Mouse (Mus musculus) embryonic facial prominence, embryonic 13.5 days (tissue): ENCODE measurements around the gene Ccnd1. TPM values are rescaled to one million over a fixed set of nuclear protein-coding genes. Genes with fewer than 3 reads are reported as not detected.
"Not testable (repeated sequence)": the region's sequence is repeated elsewhere in the genome, so short reads cannot be mapped to it uniquely, and the experiment has no call there.

Experiments used
- ATAC-seq: fragments of 200-750 bp; cut with Nextera tagmentation; 2 replicates; pipeline ENCODE4 v1.8.0; 2017; ENCODE audit warnings: low read depth; ENCODE audit not compliant: insufficient number of reproducible peaks, insufficient read depth, low FRiP score, low TSS enrichment
- H3K27ac ChIP-seq: fragments of 300-500 bp; sonication (generic); 2 replicates; pipeline ENCODE4 v1.5.1; 2015; ENCODE audit warnings: moderate library complexity, mild to moderate bottlenecking, inconsistent platforms
- H3K27me3 ChIP-seq: fragments of 300-500 bp; sonication (generic); 2 replicates; pipeline ENCODE4 v1.6.1; 2015; ENCODE audit warnings: mild to moderate bottlenecking, inconsistent platforms
- H3K36me3 ChIP-seq: fragments of 300-500 bp; sonication (generic); 2 replicates; pipeline ENCODE4 v1.6.1; 2015; ENCODE audit warnings: mild to moderate bottlenecking, inconsistent platforms
- H3K4me1 ChIP-seq: fragments of 300-500 bp; sonication (generic); 2 replicates; pipeline ENCODE4 v1.6.1; 2015; ENCODE audit warnings: inconsistent platforms
- H3K4me2 ChIP-seq: fragments of 300-500 bp; sonication (generic); 2 replicates; pipeline ENCODE4 v1.6.1; 2015; ENCODE audit warnings: moderate library complexity, mild to moderate bottlenecking, inconsistent platforms
- H3K4me3 ChIP-seq: fragments of 300-500 bp; sonication (generic); 2 replicates; pipeline ENCODE4 v1.5.1; 2015; ENCODE audit warnings: mild to moderate bottlenecking, inconsistent platforms
- H3K9ac ChIP-seq: fragments of 300-500 bp; sonication (generic); 2 replicates; pipeline ENCODE4 v1.6.1; 2015; ENCODE audit warnings: mild to moderate bottlenecking, inconsistent platforms
- H3K9me3 ChIP-seq: fragments of 300-500 bp; sonication (generic); 2 replicates; pipeline ENCODE4 v1.6.1; 2016; ENCODE audit warnings: inconsistent platforms
- WGBS: fragments of 180-500 bp; shearing (Covaris S2); methylation state at CpG from one replicate; pipeline ENCODE4 v1.1.7; 2015; ENCODE audit warnings: mixed read lengths; 5-methylcytosine and 5-hydroxymethylcytosine counted together
- polyA plus RNA-seq: library from polyadenylated mRNA; unstranded; fragments of >200 nt; fragmentation: Nextera tagmentation; extraction: Ambion mirVana; gene quantifications from 2 replicates; pipeline ENCODE4 v1.2.1, GENCODE M21; 2015

Ccnd1 gene
- polyA plus RNA-seq, 1 experiment from 2014 or later: 127 TPM

- Histone ChIP-seq H3K27me3 (peaks cover 71% of the 10 kb centered on the region), H3K9me3 (no peaks in the 10 kb centered on the region), H3K36me3 (no peaks in the 10 kb centered on the region), H3K9ac (no peak overlapping the region), H3K4me3 (no peak overlapping the region), H3K27ac (no peak overlapping the region), H3K4me2 (no peak overlapping the region), H3K4me1 (peaks cover 27% of the 10 kb centered on the region)
- no peak for ATAC-seq
- WGBS: 29% methylated on average over 6 of the region's 6 CpGs
Measured at GRCm38 (mm10) chr7:144898506-144898905, 41.2 kb downstream of the Ccnd1 start.

- peaks cover 78% of the 10 kb centered on the region for H3K27me3 ChIP-seq
- H3K27ac ChIP-seq: no peak within 1 kb of the TSS
- peak within 1 kb of the TSS; percentile 46 for H3K4me3 ChIP-seq
- under 1% methylated on average over 65 of the region's 65 CpGs for WGBS
- H3K9ac ChIP-seq: peak within 1 kb of the TSS; percentile 62
- no peaks in the 10 kb centered on the region for H3K9me3 ChIP-seq
- ATAC-seq: no peak
- H3K4me2 ChIP-seq: peak within 1 kb of the TSS; percentile 89
- H3K4me1 ChIP-seq: peaks cover 27% of the 10 kb centered on the region
- H3K36me3 ChIP-seq: no peaks in the 10 kb centered on the region
Measured at GRCm38 (mm10) chr7:144896294-144897218, 43.2 kb downstream of the Ccnd1 start, which contains the start of gene Fgf15. Fgf15 (plus strand) TSS chr7:144896531.

- Histone ChIP-seq H3K27me3 (peaks cover 77% of the 10 kb centered on the region), H3K27ac (no peak overlapping the region)
Measured at GRCm38 (mm10) chr7:144895305-144896111, 44.2 kb downstream of the Ccnd1 start.

GRCm38 (mm10) chr7:144894706-144895105 lies 45.0 kb downstream of the Ccnd1 start:
- H3K4me3 ChIP-seq: no peak overlapping the region
- 4% methylated on average over 4 of the region's 4 CpGs for WGBS

More at GRCm38 (mm10) chr7:144895305-144896111, 44.2 kb downstream of the Ccnd1 start:
- H3K9ac ChIP-seq: peak overlapping the region; percentile 62
- 1% methylated on average over 37 of the region's 37 CpGs for WGBS
- no peaks in the 10 kb centered on the region for H3K9me3 ChIP-seq
- H3K4me1 ChIP-seq: peaks cover 27% of the 10 kb centered on the region
- H3K4me2 ChIP-seq: peak overlapping the region; percentile 89
- peak overlapping the region; percentile 46 for H3K4me3 ChIP-seq
- H3K36me3 ChIP-seq: no peaks in the 10 kb centered on the region
- ATAC-seq: peak; percentile 45; the same call in 1 of the 2 replicates

GRCm38 (mm10) chr7:144894191-144894590 lies 45.5 kb downstream of the Ccnd1 start:
- Histone ChIP-seq H3K4me1 (peaks cover 27% of the 10 kb centered on the region), H3K36me3 (no peaks in the 10 kb centered on the region), H3K27me3 (peaks cover 73% of the 10 kb centered on the region), H3K9ac (no peak overlapping the region), H3K4me2 (no peak overlapping the region), H3K27ac (no peak overlapping the region), H3K9me3 (no peaks in the 10 kb centered on the region), H3K4me3 (no peak overlapping the region)
- WGBS: 7% methylated on average over 5 of the region's 5 CpGs
- no peak for ATAC-seq

More at GRCm38 (mm10) chr7:144894706-144895105, 45.0 kb downstream of the Ccnd1 start:
- no peak overlapping the region for H3K4me2 ChIP-seq
- no peaks in the 10 kb centered on the region for H3K36me3 ChIP-seq
- no peak overlapping the region for H3K9ac ChIP-seq
- H3K4me1 ChIP-seq: peaks cover 27% of the 10 kb centered on the region
- H3K27ac ChIP-seq: no peak overlapping the region
- peaks cover 73% of the 10 kb centered on the region for H3K27me3 ChIP-seq
- no peak for ATAC-seq
- H3K9me3 ChIP-seq: no peaks in the 10 kb centered on the region

- H3K4me1 ChIP-seq: peaks cover 34% of the 10 kb centered on the region
- no peaks in the 10 kb centered on the region for H3K36me3 ChIP-seq
- no peaks in the 10 kb centered on the region for H3K9me3 ChIP-seq
- no peak overlapping the region for H3K4me2 ChIP-seq
- WGBS: 56% methylated on average over 6 of the region's 6 CpGs
- no peak overlapping the region for H3K4me3 ChIP-seq
- H3K9ac ChIP-seq: no peak overlapping the region
- peaks cover 70% of the 10 kb centered on the region for H3K27me3 ChIP-seq
- H3K27ac ChIP-seq: no peak overlapping the region
- no peak for ATAC-seq
Measured at GRCm38 (mm10) chr7:144892322-144892721, 47.4 kb downstream of the Ccnd1 start.

- H3K36me3 ChIP-seq: no peaks in the 10 kb centered on the region
- no peak overlapping the region for H3K4me3 ChIP-seq
- no peak overlapping the region for H3K27ac ChIP-seq
- H3K9me3 ChIP-seq: no peaks in the 10 kb centered on the region
- ATAC-seq: no peak
- H3K4me1 ChIP-seq: peaks cover 29% of the 10 kb centered on the region
- WGBS: 80% methylated on average over 2 of the region's 2 CpGs
- peaks cover 70% of the 10 kb centered on the region for H3K27me3 ChIP-seq
- H3K9ac ChIP-seq: no peak overlapping the region
- H3K4me2 ChIP-seq: no peak overlapping the region
Measured at GRCm38 (mm10) chr7:144891863-144892262, 47.9 kb downstream of the Ccnd1 start.

GRCm38 (mm10) chr7:144890661-144891060 lies 49.1 kb downstream of the Ccnd1 start:
- not testable (repeated sequence) for H3K9ac ChIP-seq, H3K36me3 ChIP-seq, H3K9me3 ChIP-seq, H3K27ac ChIP-seq, ATAC-seq, H3K4me2 ChIP-seq, H3K4me3 ChIP-seq
- Histone ChIP-seq H3K4me1 (peaks cover 18% of the 10 kb centered on the region), H3K27me3 (peaks cover 58% of the 10 kb centered on the region)
- 92% methylated on average over 1 of the region's 1 CpGs for WGBS

- Histone ChIP-seq H3K27ac (no peak overlapping the region), H3K36me3 (no peaks in the 10 kb centered on the region), H3K4me1 (0 out of 2 replicates have a peak, but pooled peaks cover 7% of the 10 kb centered on the region), H3K4me3 (no peak overlapping the region), H3K9me3 (no peaks in the 10 kb centered on the region), H3K9ac (no peak overlapping the region), H3K27me3 (peaks cover 40% of the 10 kb centered on the region), H3K4me2 (no peak overlapping the region)
- 7% methylated on average over 18 of the region's 18 CpGs for WGBS
- ATAC-seq: no peak
Measured at GRCm38 (mm10) chr7:144888564-144889299, 51.0 kb downstream of the Ccnd1 start.

GRCm38 (mm10) chr7:144887672-144888071 lies 52.1 kb downstream of the Ccnd1 start:
- Histone ChIP-seq H3K4me3 (no peak overlapping the region), H3K27me3 (peaks cover 34% of the 10 kb centered on the region), H3K36me3 (no peaks in the 10 kb centered on the region), H3K4me1 (peaks cover 11% of the 10 kb centered on the region; the same call in 1 of the 2 replicates), H3K9me3 (no peaks in the 10 kb centered on the region), H3K27ac (no peak overlapping the region), H3K9ac (no peak overlapping the region), H3K4me2 (no peak overlapping the region)
- ATAC-seq: no peak
- 73% methylated on average over 2 of the region's 2 CpGs for WGBS

- no peak overlapping the region for H3K4me2 ChIP-seq
- ATAC-seq: peak; percentile 28; the same call in 1 of the 2 replicates
- H3K9ac ChIP-seq: no peak overlapping the region
- no peak overlapping the region for H3K27ac ChIP-seq
- H3K36me3 ChIP-seq: no peaks in the 10 kb centered on the region
- H3K27me3 ChIP-seq: peaks cover 9% of the 10 kb centered on the region
- 15% methylated on average over 2 of the region's 2 CpGs for whole genome bisulfite sequencing
- peaks cover 5% of the 10 kb centered on the region; the same call in 1 of the 2 replicates for H3K4me1 ChIP-seq
- H3K9me3 ChIP-seq: no peaks in the 10 kb centered on the region
- no peak overlapping the region for H3K4me3 ChIP-seq
Measured at GRCm38 (mm10) chr7:144883106-144883505, 56.6 kb downstream of the Ccnd1 start.
